Mouse (Mus musculus) heart, embryonic 14.5 days (tissue): ENCODE data around the gene Ccdc9b. TPM values are rescaled to one million over a fixed set of nuclear protein-coding genes. Genes with fewer than 3 reads are reported as not detected.

Experiments
- ATAC-seq: fragments of 200-750 bp; cut with Nextera tagmentation; 2 replicates; pipeline ENCODE4 v1.8.0; 2017; ENCODE audit warnings: low read depth, moderate TSS enrichment; ENCODE audit not compliant: insufficient number of reproducible peaks, insufficient read depth, low FRiP score
- H3K27ac ChIP-seq, 2 experiments: fragments of 200-500 bp in 1 of 2; fragments of 300-500 bp in 1 of 2; sonication (generic) in 1 of 2; replicated peaks in 1 of 2; 2 replicates each; pipeline ENCODE4 v1.5.1; 2012 to 2014; ENCODE audit warnings: low read depth in 2 of 2, low read length in 2 of 2, control low read depth in 1 of 2, mild to moderate bottlenecking in 1 of 2, mixed read lengths in 1 of 2; ENCODE audit not compliant: control insufficient read depth in 1 of 2, insufficient read depth in 1 of 2
- H3K27me3 ChIP-seq: fragments of 300-500 bp; sonication (generic); 2 replicates; pipeline ENCODE4 v1.6.1; 2014; ENCODE audit warnings: mild to moderate bottlenecking, low read length, control low read depth; ENCODE audit not compliant: control insufficient read depth, insufficient read depth
- H3K36me3 ChIP-seq: fragments of 300-500 bp; sonication (generic); 2 replicates; pipeline ENCODE4 v1.6.1; 2014; ENCODE audit warnings: mild to moderate bottlenecking, control low read depth, low read length, mixed read lengths; ENCODE audit not compliant: control insufficient read depth, insufficient read depth
- H3K4me1 ChIP-seq, 2 experiments: fragments of 200-500 bp in 1 of 2; fragments of 300-500 bp in 1 of 2; sonication (generic) in 1 of 2; 2 replicates each; pipeline ENCODE4 v1.6.1; 2012 to 2014; ENCODE audit warnings: low read length in 2 of 2, control low read depth in 1 of 2, mixed read lengths in 1 of 2; ENCODE audit not compliant: control insufficient read depth in 2 of 2, insufficient read depth in 2 of 2
- H3K4me2 ChIP-seq: fragments of 300-500 bp; sonication (generic); 2 replicates; pipeline ENCODE4 v1.6.1; 2014; ENCODE audit warnings: mild to moderate bottlenecking, low read length
- H3K4me3 ChIP-seq, 2 experiments: fragments of 200-500 bp in 1 of 2; fragments of 300-500 bp in 1 of 2; sonication (generic) in 1 of 2; 2 replicates each; pipeline ENCODE4 v1.5.1; 2012 to 2014; ENCODE audit warnings: low read length in 2 of 2, mild to moderate bottlenecking in 2 of 2, control low read depth in 1 of 2, low read depth in 1 of 2, moderate library complexity in 1 of 2; ENCODE audit not compliant: control insufficient read depth in 1 of 2, insufficient read depth in 1 of 2
- H3K9ac ChIP-seq: fragments of 300-500 bp; sonication (generic); 2 replicates; pipeline ENCODE4 v1.6.1; 2014; ENCODE audit warnings: mild to moderate bottlenecking, low read length
- H3K9me3 ChIP-seq: fragments of 300-500 bp; sonication (generic); 2 replicates; pipeline ENCODE4 v1.6.1; 2016; ENCODE audit warnings: low read length, control low read depth; ENCODE audit not compliant: control insufficient read depth
- WGBS: fragments of 180-500 bp; shearing (Covaris S2); extraction: QIAGEN DNeasy Blood & Tissue Kit; methylation state at CpG from one replicate; pipeline ENCODE4 v1.1.7; 2014; 5-methylcytosine and 5-hydroxymethylcytosine counted together
- polyA plus RNA-seq: library from polyadenylated mRNA; unstranded; fragments of >200 nt; fragmentation: Nextera tagmentation; extraction: Ambion mirVana; gene quantifications from 2 replicates; pipeline ENCODE4 v1.2.1, GENCODE M21; 2014

The Ccdc9b gene
- polyA plus RNA-seq, 1 experiment from 2014 or later: 2.2 TPM

DNA sequence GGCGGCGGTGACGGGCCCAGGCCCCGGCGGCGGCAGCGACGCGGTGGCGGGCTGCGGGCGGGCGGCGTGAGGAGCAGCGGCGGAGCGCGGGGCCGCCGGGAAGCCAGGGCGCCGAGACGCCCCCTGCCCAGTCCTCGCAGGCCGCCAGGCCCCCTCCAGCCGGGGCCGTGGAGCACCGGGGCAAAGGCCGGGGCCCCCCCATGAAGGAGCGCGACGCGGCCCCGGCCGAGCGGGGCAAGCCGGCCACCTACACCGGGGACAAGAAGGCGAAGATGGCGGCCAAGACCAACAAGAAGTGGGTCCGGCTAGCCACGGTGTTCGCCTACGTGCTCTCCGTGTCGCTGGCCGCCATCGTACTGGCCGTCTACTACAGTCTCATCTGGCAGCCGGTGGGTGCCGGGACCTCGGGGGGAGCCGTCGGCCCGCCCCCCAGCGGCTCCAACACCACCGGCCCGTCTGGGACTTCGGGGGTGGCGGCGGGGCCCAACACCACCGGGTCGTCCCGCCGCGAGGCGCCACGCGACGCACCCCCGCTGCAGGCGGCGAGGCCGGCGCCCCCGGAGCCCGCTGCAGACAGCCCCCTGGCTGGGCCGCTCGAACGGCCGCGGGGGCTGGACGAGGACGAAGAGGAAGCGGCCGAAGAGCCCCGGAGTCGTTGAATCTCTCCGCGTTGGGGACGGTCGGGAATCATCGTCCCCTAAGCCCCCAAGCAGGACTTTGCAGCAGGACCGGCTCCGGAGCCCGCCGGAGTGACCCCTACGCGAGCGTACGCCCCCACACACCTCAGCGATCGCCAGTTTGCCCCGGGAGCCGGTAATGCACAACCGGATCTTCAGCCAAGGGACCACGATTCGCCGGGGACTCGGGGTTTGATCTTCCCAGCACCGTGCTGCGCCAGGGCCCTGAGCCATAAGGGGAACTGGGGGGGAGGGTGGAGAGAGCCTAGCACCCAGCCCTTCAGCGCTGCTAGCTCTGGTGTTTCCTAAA lies 16.3 kb downstream of the Ccdc9b start:
- peaks cover 32 to 47% of the 10 kb centered on the region in 2 experiments for H3K4me1 ChIP-seq
- no peaks in the 10 kb centered on the region for H3K9me3 ChIP-seq
- H3K4me3 ChIP-seq: peak overlapping the region; percentile 95 to 98
- WGBS: under 1% methylated on average over 88 of the region's 113 CpGs
- peaks cover 17% of the 10 kb centered on the region for H3K36me3 ChIP-seq
- H3K9ac ChIP-seq: peak overlapping the region; percentile 98
- peak overlapping the region; percentile 88 for H3K4me2 ChIP-seq
- peaks cover 5% of the 10 kb centered on the region; the same call in 1 of the 2 replicates for H3K27me3 ChIP-seq
- H3K27ac ChIP-seq: peak overlapping the region; percentile 83 to 86
- peak; percentile 24 for ATAC-seq

DNA sequence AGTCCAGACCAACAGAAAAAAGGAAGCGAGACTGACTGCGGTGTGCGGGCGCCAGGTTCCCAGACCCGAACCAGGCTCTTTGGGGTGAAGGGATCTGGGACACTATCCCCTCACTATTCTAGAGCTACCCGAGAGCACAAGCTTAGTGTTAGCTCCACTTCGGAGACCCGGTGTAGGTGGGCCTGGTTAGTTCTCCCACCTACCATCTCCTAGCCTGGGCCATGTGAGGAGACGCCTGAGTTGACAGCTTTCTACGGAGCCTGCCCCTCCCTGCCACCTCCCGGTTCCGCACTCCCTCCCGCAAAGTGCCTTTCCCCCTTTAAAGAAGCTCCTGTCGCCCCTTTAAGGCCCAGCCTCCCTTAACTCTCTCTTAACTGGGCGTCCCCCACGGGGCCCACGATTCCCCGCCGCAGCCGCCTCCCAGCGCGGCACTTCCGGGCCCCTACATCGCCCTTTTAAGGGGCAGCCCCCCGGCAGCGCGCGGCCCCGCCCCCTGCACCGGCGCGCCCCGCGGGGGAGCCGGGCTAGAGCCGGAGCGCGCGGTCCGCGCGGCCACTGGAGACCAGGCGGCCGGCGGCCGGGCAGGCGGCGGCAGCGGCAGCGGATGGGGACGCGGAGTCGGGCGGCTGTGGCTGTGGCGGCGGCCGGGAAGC lies 17.1 kb downstream of the Ccdc9b start, which contains the start of gene Inafm2:
TSS of gene Inafm2 (plus strand) at position 527 of the 653 bp plus-strand sequence.
- H3K4me3 ChIP-seq: peak within 1 kb of the TSS; percentile 95 to 98
- H3K9ac ChIP-seq: peak within 1 kb of the TSS; percentile 98
- H3K27me3 ChIP-seq: peaks cover 5% of the 10 kb centered on the region; the same call in 1 of the 2 replicates
- no peaks in the 10 kb centered on the region for H3K9me3 ChIP-seq
- under 1% methylated on average over 47 of the region's 57 CpGs for WGBS
- peaks cover 17% of the 10 kb centered on the region for H3K36me3 ChIP-seq
- peaks cover 26 to 39% of the 10 kb centered on the region in 2 experiments for H3K4me1 ChIP-seq
- H3K4me2 ChIP-seq: peak within 1 kb of the TSS; percentile 88
- peak within 1 kb of the TSS; percentile 83 to 86 for H3K27ac ChIP-seq
- ATAC-seq: peak; percentile 85

DNA sequence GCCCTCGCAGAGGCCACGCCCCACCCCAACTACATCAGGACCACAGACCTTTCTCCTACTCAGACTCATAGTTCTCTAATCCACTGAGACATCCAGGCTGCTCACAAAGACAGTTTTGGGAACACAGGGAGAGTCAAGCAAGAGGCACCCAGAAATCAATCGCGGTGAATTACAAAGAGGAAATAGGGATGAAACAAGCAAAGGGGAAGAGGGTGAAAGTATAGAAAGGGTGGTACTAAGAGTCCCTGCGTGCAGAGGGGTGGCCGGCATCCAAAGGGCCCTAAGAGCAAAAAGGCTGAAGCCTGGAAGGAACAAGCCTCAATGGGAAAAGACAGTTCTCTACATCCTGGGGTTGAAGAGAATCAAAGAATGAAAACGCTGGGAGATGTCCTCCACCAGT lies 17.8 kb downstream of the Ccdc9b start:
- H3K9ac ChIP-seq: peak overlapping the region; percentile 98; the same call in 1 of the 2 replicates

DNA sequence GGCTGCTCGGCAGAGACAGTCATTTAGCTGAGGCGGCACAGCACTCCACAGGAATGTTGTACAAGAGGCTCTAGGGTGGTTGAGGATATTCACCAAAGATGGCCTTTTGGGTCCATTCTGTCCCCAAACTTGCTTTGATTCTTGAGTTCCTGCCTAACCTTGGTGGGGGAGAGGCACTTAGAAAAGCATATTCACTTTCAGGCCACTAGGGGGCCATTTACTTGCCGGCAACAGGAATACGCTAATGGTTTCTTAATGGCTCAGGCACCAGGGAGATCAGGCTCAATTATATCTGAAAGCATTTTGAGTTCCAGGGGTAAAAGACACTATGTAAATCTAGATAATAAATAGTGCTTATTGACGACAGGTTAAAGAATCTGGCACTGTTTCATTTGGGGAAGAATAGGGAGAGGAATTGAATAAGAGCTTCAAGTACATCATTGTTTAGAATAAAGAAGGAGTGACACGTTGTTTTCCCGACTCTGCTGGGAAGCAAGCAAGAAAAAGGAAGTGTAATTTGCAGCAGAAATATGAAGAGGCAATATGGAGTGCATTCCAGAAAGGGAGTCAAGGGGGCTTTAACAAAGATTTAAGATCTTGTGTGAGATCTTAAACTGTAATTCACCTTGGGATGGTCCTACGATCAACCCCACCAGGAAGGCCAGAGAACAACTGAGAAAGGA lies 19.1 kb downstream of the Ccdc9b start:
- Histone ChIP-seq H3K9ac (no peak overlapping the region), H3K4me2 (no peak overlapping the region), H3K4me1 (peaks cover 11 to 19% of the 10 kb centered on the region in 2 experiments), H3K4me3 (no peak overlapping the region), H3K9me3 (no peaks in the 10 kb centered on the region), H3K27me3 (peaks cover 5% of the 10 kb centered on the region; the same call in 1 of the 2 replicates), H3K27ac (no peak overlapping the region), H3K36me3 (peaks cover under 1% of the 10 kb centered on the region)
- WGBS: 29% methylated on average over 8 of the region's 8 CpGs
- ATAC-seq: no peak

More for the DNA sequence above, 17.8 kb downstream of the Ccdc9b start:
- WGBS: 18% methylated on average over 7 of the region's 7 CpGs
- Histone ChIP-seq H3K4me3 (peak overlapping the region in 1 of 2 experiments; percentile 95; a peak in 2 of 4 replicates), H3K27ac (no peak overlapping the region), H3K4me1 (peaks cover 18 to 31% of the 10 kb centered on the region in 2 experiments), H3K4me2 (peak overlapping the region; percentile 88), H3K9me3 (no peaks in the 10 kb centered on the region), H3K36me3 (peaks cover 13% of the 10 kb centered on the region), H3K27me3 (peaks cover 5% of the 10 kb centered on the region; the same call in 1 of the 2 replicates)
- no peak for ATAC-seq

DNA sequence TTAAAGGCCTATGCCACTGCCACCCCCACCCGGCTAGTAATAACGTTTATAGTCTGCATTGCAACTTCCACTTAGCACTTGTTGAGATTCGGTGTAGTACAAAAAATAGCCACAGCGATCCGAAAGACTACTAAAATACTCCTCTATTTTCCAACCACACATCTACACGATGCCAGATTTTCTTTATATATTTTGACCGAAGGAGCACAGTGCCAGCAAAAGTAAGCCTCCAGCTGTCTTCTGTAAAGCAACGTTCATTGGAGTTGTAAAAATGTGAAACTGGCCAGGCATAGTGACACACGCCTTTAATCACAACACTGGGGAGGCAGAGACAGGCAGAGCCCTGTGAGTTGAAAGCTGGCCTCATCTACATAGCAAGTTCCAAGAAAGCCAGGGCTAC lies 21.3 kb downstream of the Ccdc9b start:
- no peaks in the 10 kb centered on the region for H3K36me3 ChIP-seq
- WGBS: 61% methylated on average over 9 of the region's 9 CpGs
- H3K9me3 ChIP-seq: no peaks in the 10 kb centered on the region
- no peak overlapping the region for H3K9ac ChIP-seq
- peaks cover 3 to 9% of the 10 kb centered on the region in 2 experiments; a peak in 2 of 4 replicates for H3K4me1 ChIP-seq
- peaks cover 5% of the 10 kb centered on the region; the same call in 1 of the 2 replicates for H3K27me3 ChIP-seq
- no peak for ATAC-seq
- no peak overlapping the region for H3K4me3 ChIP-seq
- no peak overlapping the region for H3K27ac ChIP-seq
- no peak overlapping the region for H3K4me2 ChIP-seq

DNA sequence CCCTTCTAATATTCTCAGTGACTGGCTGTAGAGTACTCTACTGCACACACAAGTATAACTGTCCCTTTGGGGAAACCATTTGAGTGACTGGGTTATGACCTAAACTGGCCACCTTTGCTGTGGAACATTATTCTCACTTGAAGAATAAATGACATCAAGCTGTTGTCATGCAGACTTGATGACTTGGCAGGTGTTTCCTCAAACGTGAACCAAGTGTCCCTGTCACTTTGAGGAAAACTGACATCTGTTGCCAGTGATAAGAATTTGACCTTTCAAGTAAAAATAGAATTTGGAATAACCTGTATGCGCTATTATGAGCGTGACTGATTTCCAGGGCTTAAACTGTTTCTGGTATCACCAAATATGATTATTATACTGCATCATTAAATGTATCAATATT lies 22.1 kb downstream of the Ccdc9b start:
- Histone ChIP-seq H3K4me2 (no peak overlapping the region), H3K9ac (no peak overlapping the region), H3K27ac (no peak overlapping the region), H3K4me1 (peaks cover 3 to 9% of the 10 kb centered on the region in 2 experiments; a peak in 2 of 4 replicates), H3K36me3 (no peaks in the 10 kb centered on the region), H3K27me3 (peaks cover 5% of the 10 kb centered on the region; the same call in 1 of the 2 replicates), H3K9me3 (no peaks in the 10 kb centered on the region), H3K4me3 (no peak overlapping the region)
- 55% methylated on average over 3 of the region's 3 CpGs for WGBS
- no peak for ATAC-seq

DNA sequence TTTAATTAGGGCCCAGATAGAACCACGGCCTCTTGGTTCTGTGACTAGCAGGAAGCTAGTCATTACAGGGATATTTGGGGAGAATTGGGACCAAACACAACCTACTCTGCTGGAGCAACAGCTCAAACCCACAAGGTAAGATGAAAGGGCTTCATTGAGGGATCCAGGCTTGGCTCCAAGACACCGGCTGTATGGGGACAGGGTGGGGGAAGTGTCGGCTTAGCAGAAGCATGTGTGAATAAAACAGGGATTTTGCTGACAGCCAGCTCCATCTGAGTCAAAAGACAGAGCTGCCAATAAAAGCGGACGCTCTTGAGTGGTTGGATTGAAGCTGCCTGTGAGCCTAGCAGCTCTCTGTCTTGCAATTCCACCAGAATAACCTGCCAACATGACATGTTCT lies 29.1 kb downstream of the Ccdc9b start:
- no peaks in the 10 kb centered on the region for H3K36me3 ChIP-seq
- 48% methylated on average over 5 of the region's 5 CpGs for WGBS
- H3K9me3 ChIP-seq: no peaks in the 10 kb centered on the region
- H3K4me1 ChIP-seq: peaks cover 17 to 21% of the 10 kb centered on the region in 2 experiments
- H3K4me3 ChIP-seq: no peak overlapping the region
- no peak overlapping the region for H3K27ac ChIP-seq
- peaks cover 19% of the 10 kb centered on the region for H3K27me3 ChIP-seq
- ATAC-seq: no peak
- H3K4me2 ChIP-seq: no peak overlapping the region
- no peak overlapping the region for H3K9ac ChIP-seq
